Mouse (Mus musculus) adrenal gland, adult 8-10 months (tissue): ENCODE results near the gene Olfr881. TPM values are rescaled to one million over a fixed set of nuclear protein-coding genes. Genes with fewer than 3 reads are reported as not detected.

Experiments used
- DNase-seq: peaks from one replicate; pipeline ENCODE4 v3.0.0; 2022
- total RNA-seq, 4 experiments: library from RNA; stranded (reverse); gene quantifications; 2 replicates each; pipeline ENCODE4 v1.2.4; 2022

The Olfr881 gene
- total RNA-seq: not detected

GRCm38 (mm10) chr9:37991525-37991924 is at the start of gene Olfr881:
Gene Olfr881, plus strand, starts transcription at chr9:37991825.
- no peak for DNase-seq

- DNase-seq: no peak
These were observed 7.1 kb downstream of the Olfr881 start for GRCm38 (mm10) chr9:37998581-37999204.

- DNase-seq: no peak
These were observed 8.4 kb downstream of the Olfr881 start for GRCm38 (mm10) chr9:38000021-38000420.

- DNase-seq: no peak
These were observed 33.9 kb downstream of the Olfr881 start, which contains the start of gene Olfr883 for GRCm38 (mm10) chr9:38025508-38025907. Gene Olfr883, plus strand, starts transcription at chr9:38025808.

Other genes with a start within 250 kb of the Olfr881 start
- gene Olfr874, start 246.7 kb upstream of the Olfr881 start, total RNA-seq: not detected
- not detected for gene Olfr875, start 220.0 kb upstream of the Olfr881 start, total RNA-seq
- not detected for gene Olfr876, start 188.8 kb upstream of the Olfr881 start, total RNA-seq
- gene Olfr877, start 137.6 kb upstream of the Olfr881 start, total RNA-seq: not detected
- gene Olfr145, start 95.1 kb upstream of the Olfr881 start, total RNA-seq: not detected
- not detected for gene Olfr878, start 74.0 kb upstream of the Olfr881 start, total RNA-seq
- not detected for gene Olfr883, start 34.0 kb downstream of the Olfr881 start, total RNA-seq
- not detected for gene Olfr884, start 54.7 kb downstream of the Olfr881 start, total RNA-seq
- gene Olfr885, start 69.5 kb downstream of the Olfr881 start, total RNA-seq: not detected
- gene Olfr887, start 92.2 kb downstream of the Olfr881 start, total RNA-seq: not detected
- not detected for gene Olfr888, start 116.3 kb downstream of the Olfr881 start, total RNA-seq
- gene Olfr889, start 123.4 kb downstream of the Olfr881 start, total RNA-seq: under 1 TPM; 0.03 to 0.34 (median 0.17) TPM
- gene Olfr890, start 150.7 kb downstream of the Olfr881 start, total RNA-seq: not detected
- gene Olfr891, start 189.0 kb downstream of the Olfr881 start, total RNA-seq: not detected
- gene Olfr893, start 216.5 kb downstream of the Olfr881 start, total RNA-seq: not detected
- gene Olfr894, start 226.2 kb downstream of the Olfr881 start, total RNA-seq: not detected